Mouse (Mus musculus): ENCODE measurements around the gene Sept5. TPM values are rescaled to one million over a fixed set of nuclear protein-coding genes. Genes with fewer than 3 reads are reported as not detected.

The Sept5 gene
- polyA plus RNA-seq, 1 experiment = 3.6 TPM

DNA sequence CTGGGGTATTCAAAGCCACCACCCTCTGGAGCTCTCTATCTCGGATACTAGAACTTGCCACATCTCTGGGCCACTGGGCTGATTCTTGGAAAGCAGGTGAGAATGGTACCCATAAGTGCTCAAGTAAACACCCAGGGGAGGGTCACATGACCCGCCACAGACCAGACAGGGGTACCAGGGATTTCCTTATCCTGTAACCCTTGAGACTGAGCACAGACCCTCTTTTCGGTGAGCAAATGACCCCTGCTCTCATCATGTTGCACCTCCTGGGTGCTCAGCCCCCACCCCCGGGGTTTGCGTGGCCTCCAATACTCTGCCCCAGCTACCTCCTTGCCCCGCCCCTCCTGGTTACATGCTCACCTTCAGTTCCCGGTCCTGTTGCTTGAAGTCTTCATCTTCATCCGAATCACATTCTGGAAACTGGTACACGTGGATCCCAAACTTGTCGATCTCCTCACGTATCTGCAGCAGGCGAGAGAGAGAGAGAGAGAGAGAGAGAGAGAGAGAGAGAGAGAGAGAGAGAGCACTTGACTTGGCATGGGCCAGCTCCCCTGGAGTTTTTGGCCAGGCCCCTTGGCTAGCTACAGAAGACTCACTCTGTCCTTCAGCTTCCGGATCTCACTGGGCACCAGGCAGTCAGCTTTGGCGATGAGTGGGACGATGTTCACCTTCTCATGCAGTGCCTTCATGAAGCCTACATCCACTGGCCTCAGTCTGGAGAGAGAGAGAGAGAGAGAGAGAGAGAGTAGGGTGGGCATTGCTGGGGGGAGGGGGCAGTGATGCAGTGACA lies 5.8 kb downstream of the Sept5 start:
- peaks cover 43% of the 10 kb centered on the region; the same call in 1 of the 2 replicates for H3K27me3 ChIP-seq (ENCODE audit: control insufficient read depth, insufficient read depth, low read length)
- H3K4me3 ChIP-seq (ENCODE audit: control insufficient read depth, insufficient read depth, low read length) = no peak overlapping the region
- H3K4me1 ChIP-seq (replicated peaks; ENCODE audit: control insufficient read depth, insufficient read depth, low read length) = peaks cover 18% of the 10 kb centered on the region
- H3K36me3 ChIP-seq (ENCODE audit: control insufficient read depth, insufficient read depth, low read length) = no peaks in the 10 kb centered on the region
- WGBS = 36% methylated on average over 15 of the region's 15 CpGs
- H3K27ac ChIP-seq (ENCODE audit: control insufficient read depth, insufficient read depth, low read length) = no peak overlapping the region
- TF ChIP-seq CTCF (IDR thresholded peaks at IDR 0.05; ENCODE audit: borderline replicate concordance, control insufficient read depth, extremely low read depth, insufficient read depth, low read length, poor library complexity) (no peak), POLR2A (IDR thresholded peaks at IDR 0.05; ENCODE audit: control insufficient read depth, extremely low read depth, insufficient read depth, low read length, poor library complexity) (no peak)
- no peak for DNase-seq

DNA sequence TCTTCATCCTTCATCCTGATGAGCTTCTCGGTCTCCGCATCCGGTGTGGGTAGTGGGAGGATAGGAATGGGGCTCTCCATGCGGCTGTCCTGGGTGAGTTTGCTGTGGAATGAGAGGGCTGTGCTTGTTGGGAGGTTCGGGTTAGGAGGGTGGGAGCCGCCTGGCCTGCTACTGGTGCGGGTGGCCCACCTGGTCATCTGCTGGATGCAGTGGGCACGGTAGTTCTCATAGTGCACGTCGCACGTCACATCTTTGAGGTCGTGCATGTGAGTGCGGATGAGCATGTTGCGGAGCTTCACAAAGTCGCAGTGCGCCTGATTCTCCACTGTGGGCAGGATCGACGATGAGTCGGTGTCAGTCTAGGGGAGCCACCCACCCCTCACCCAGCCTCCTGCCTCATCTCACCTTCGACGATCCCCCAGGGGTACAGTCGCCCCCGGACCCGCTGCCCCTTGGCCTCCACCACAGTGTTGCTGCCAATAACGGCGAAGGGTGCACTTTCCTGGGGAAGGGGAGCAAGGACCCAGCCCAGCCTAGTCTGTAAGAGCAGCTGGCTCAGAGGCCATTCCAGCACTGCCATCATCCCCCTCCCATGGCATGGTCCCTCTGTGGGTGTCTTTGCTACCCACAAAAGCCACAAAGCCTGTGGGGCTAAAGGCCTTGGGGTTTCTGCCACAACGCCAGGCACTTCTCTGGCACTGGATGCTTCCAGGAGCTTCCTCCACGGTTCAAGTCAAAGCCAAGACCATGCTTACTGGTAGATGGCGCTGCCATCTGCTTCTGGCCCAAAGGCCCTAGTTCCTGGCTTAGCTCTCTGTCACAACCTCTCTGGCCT lies 6.6 kb downstream of the Sept5 start:
- DNase-seq = no peak
- Histone ChIP-seq H3K36me3 (ENCODE audit: control insufficient read depth, insufficient read depth, low read length) (no peaks in the 10 kb centered on the region), H3K27ac (ENCODE audit: control insufficient read depth, insufficient read depth, low read length) (no peak overlapping the region), H3K4me1 (replicated peaks; ENCODE audit: control insufficient read depth, insufficient read depth, low read length) (peaks cover 18% of the 10 kb centered on the region), H3K27me3 (ENCODE audit: control insufficient read depth, insufficient read depth, low read length) (peaks cover 43% of the 10 kb centered on the region; the same call in 1 of the 2 replicates), H3K4me3 (ENCODE audit: control insufficient read depth, insufficient read depth, low read length) (no peak overlapping the region)
- 33% methylated on average over 29 of the region's 29 CpGs for WGBS
- no peak for TF ChIP-seq CTCF (IDR thresholded peaks at IDR 0.05; ENCODE audit: borderline replicate concordance, control insufficient read depth, extremely low read depth, insufficient read depth, low read length, poor library complexity)
- TF ChIP-seq POLR2A (IDR thresholded peaks at IDR 0.05; ENCODE audit: control insufficient read depth, extremely low read depth, insufficient read depth, low read length, poor library complexity) = no peak

GRCm38 (mm10) chr16:18622019-18622418 lies 7.7 kb downstream of the Sept5 start, which contains the start of gene Gp1bb:
Gene Gp1bb, minus strand, starts transcription at chr16:18622403.
- peaks cover 43% of the 10 kb centered on the region; the same call in 1 of the 2 replicates for H3K27me3 ChIP-seq (ENCODE audit: control insufficient read depth, insufficient read depth, low read length)
- peaks cover 21% of the 10 kb centered on the region for H3K4me1 ChIP-seq (replicated peaks; ENCODE audit: control insufficient read depth, insufficient read depth, low read length)
- no peak within 1 kb of the TSS for H3K27ac ChIP-seq (ENCODE audit: control insufficient read depth, insufficient read depth, low read length)
- H3K36me3 ChIP-seq (ENCODE audit: control insufficient read depth, insufficient read depth, low read length) = no peaks in the 10 kb centered on the region
- TF ChIP-seq POLR2A (IDR thresholded peaks at IDR 0.05; ENCODE audit: control insufficient read depth, extremely low read depth, insufficient read depth, low read length, poor library complexity) = no peak
- no peak for TF ChIP-seq CTCF (IDR thresholded peaks at IDR 0.05; ENCODE audit: borderline replicate concordance, control insufficient read depth, extremely low read depth, insufficient read depth, low read length, poor library complexity)
- no peak within 1 kb of the TSS for H3K4me3 ChIP-seq (ENCODE audit: control insufficient read depth, insufficient read depth, low read length)
- DNase-seq = no peak
- 10% methylated on average over 17 of the region's 17 CpGs for WGBS

DNA sequence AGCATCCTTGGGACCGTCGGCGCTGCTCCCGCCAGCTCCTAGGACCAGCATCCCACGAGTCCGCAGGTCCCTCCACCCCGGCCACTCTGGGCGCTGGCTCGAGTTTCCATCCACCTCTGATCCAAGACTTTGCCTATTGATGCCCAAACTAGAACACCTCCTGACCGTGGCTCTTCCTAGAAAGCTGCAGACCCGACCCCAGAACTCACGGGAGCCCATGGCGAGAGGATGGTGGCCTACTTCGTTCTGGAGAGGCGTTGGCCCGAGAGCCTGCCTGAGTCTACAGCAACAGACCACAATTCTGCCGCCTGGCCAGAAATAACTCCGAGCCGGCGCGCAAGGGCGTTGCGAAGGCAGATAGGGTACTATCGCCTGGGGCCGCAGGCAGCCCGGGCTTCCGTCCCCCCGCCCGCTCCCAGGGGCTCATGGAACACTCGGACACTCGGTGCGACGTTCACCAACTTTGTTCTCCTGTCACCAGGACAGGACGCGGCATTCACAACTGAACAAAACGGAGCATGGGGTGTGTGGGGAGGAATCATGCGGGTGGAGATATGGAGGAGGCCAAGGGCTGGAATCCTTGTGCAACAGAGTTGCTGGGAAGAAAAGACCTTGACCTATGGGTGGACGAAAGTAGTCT lies 8.3 kb downstream of the Sept5 start:
- WGBS = 4% methylated on average over 38 of the region's 38 CpGs
- TF ChIP-seq CTCF (IDR thresholded peaks at IDR 0.05; ENCODE audit: borderline replicate concordance, control insufficient read depth, extremely low read depth, insufficient read depth, low read length, poor library complexity) (no peak), POLR2A (IDR thresholded peaks at IDR 0.05; ENCODE audit: control insufficient read depth, extremely low read depth, insufficient read depth, low read length, poor library complexity) (no peak)
- H3K27me3 ChIP-seq (ENCODE audit: control insufficient read depth, insufficient read depth, low read length) = peaks cover 43% of the 10 kb centered on the region; the same call in 1 of the 2 replicates
- H3K4me3 ChIP-seq (ENCODE audit: control insufficient read depth, insufficient read depth, low read length) = no peak overlapping the region
- no peak for DNase-seq
- H3K4me1 ChIP-seq (replicated peaks; ENCODE audit: control insufficient read depth, insufficient read depth, low read length) = peaks cover 17% of the 10 kb centered on the region
- H3K36me3 ChIP-seq (ENCODE audit: control insufficient read depth, insufficient read depth, low read length) = no peaks in the 10 kb centered on the region
- no peak overlapping the region for H3K27ac ChIP-seq (ENCODE audit: control insufficient read depth, insufficient read depth, low read length)

DNA sequence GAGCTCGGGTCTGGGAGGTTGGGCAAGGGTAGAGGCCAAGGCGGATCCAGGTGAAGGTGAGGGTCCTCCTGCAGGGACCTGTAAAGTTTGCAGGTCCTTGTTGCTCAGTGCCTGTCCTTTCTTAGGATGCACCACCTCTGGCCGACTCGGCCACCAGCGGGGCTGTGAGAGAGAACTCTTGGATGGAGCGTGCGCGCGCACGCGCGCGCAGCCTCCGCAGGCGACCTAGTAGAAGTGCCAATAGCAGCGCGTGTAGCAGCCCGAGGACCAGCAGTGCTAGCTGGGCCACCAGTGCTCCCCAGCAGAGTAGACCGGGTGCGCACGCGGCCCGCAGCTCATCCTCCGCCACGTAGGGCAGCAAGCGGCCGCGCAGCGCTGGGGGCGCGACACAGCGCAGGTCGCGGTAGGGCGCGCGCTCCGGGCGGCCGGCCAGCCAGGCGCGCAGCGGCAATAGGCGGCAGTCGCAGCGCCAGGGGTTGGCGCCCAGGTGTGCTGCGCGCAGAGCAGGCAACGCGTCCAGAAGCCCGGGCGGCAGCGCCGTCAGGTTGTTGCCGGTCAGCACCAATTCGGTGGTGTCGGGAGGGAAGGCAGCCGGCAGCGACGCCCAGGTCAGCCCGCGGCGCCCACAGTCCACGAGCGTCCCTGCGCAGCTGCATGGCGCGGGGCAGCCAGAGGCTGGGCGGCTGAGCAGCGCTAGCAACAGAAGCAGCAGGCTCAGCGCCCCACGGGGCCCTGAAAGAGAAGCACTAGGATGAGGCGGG lies 9.0 kb downstream of the Sept5 start:
- Histone ChIP-seq H3K27me3 (ENCODE audit: control insufficient read depth, insufficient read depth, low read length) (peaks cover 39% of the 10 kb centered on the region; the same call in 1 of the 2 replicates), H3K27ac (ENCODE audit: control insufficient read depth, insufficient read depth, low read length) (no peak overlapping the region), H3K4me3 (ENCODE audit: control insufficient read depth, insufficient read depth, low read length) (no peak overlapping the region), H3K4me1 (replicated peaks; ENCODE audit: control insufficient read depth, insufficient read depth, low read length) (peaks cover 12% of the 10 kb centered on the region), H3K36me3 (ENCODE audit: control insufficient read depth, insufficient read depth, low read length) (no peaks in the 10 kb centered on the region)
- no peak for TF ChIP-seq POLR2A (IDR thresholded peaks at IDR 0.05; ENCODE audit: control insufficient read depth, extremely low read depth, insufficient read depth, low read length, poor library complexity)
- no peak for TF ChIP-seq CTCF (IDR thresholded peaks at IDR 0.05; ENCODE audit: borderline replicate concordance, control insufficient read depth, extremely low read depth, insufficient read depth, low read length, poor library complexity)
- WGBS = 2% methylated on average over 74 of the region's 74 CpGs
- DNase-seq = no peak

Measured in thymus, adult 2 months (tissue).